Mouse (Mus musculus): ENCODE measurements around the gene Wscd2. TPM values are rescaled to one million over a fixed set of nuclear protein-coding genes. Genes with fewer than 3 reads are reported as not detected.

The Wscd2 gene
- polyA plus RNA-seq, 1 experiment from 2014 or later: 9.1 TPM

DNA sequence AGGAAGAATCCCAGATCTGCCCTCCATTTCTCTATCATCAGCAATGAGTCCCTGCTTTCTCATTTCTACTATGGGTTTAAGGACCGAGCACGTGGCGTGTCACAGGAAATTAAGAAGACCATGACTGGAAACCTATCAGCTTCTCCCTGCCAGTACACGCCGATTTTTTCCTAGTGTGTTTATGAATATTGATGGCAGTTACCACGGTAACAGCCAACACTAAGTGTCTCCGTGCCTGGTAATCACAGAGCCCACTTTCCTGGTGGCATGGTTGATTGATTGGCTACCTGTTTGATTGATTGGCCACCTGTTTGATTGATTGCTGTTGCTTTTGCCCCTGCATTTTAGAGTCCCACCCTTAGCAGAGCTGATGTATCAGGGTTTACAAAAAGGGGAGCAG is 30.2 kb upstream of the Wscd2 start:
- ATAC-seq (ENCODE audit: low FRiP score) (no peak), DNase-seq (ENCODE audit: low spot score, missing footprints) (no peak)
- Histone ChIP-seq H3K36me3 (ENCODE audit: control insufficient read depth, insufficient read depth, low read length) (no peaks in the 10 kb centered on the region), H3K4me2 (no peak overlapping the region), H3K4me1 (ENCODE audit: control insufficient read depth, insufficient read depth, low read length) (peaks cover 11% of the 10 kb centered on the region), H3K9me3 (ENCODE audit: control insufficient read depth, low read length) (no peaks in the 10 kb centered on the region), H3K9ac (ENCODE audit: low read length) (no peak overlapping the region), H3K27me3 (ENCODE audit: control insufficient read depth, insufficient read depth, low read length) (no peaks in the 10 kb centered on the region; the same call in 1 of the 2 replicates), H3K4me3 (ENCODE audit: low read depth, low read length) (no peak overlapping the region), H3K27ac (ENCODE audit: low read depth, low read length) (no peak overlapping the region)
- WGBS: 72% methylated on average over 7 of the region's 7 CpGs

GRCm38 (mm10) chr5:113461582-113461981 is 28.6 kb upstream of the Wscd2 start:
- H3K27ac ChIP-seq (ENCODE audit: low read depth, low read length): no peak overlapping the region
- no peaks in the 10 kb centered on the region; the same call in 1 of the 2 replicates for H3K27me3 ChIP-seq (ENCODE audit: control insufficient read depth, insufficient read depth, low read length)
- H3K4me1 ChIP-seq (ENCODE audit: control insufficient read depth, insufficient read depth, low read length): peaks cover 15% of the 10 kb centered on the region
- no peaks in the 10 kb centered on the region for H3K9me3 ChIP-seq (ENCODE audit: control insufficient read depth, low read length)
- peak overlapping the region; percentile 27; the same call in 1 of the 2 replicates for H3K9ac ChIP-seq (ENCODE audit: low read length)
- H3K36me3 ChIP-seq (ENCODE audit: control insufficient read depth, insufficient read depth, low read length): no peaks in the 10 kb centered on the region
- ATAC-seq (ENCODE audit: low FRiP score): no peak
- peak overlapping the region; percentile 19; the same call in 1 of the 2 replicates for H3K4me3 ChIP-seq (ENCODE audit: low read depth, low read length)
- H3K4me2 ChIP-seq: peak overlapping the region; percentile 51
- DNase-seq (ENCODE audit: low spot score, missing footprints): no peak
- WGBS: 14% methylated on average over 16 of the region's 16 CpGs

GRCm38 (mm10) chr5:113461998-113462625 is 28.0 kb upstream of the Wscd2 start:
- peak overlapping the region; percentile 28; the same call in 1 of the 2 replicates for H3K9ac ChIP-seq (ENCODE audit: low read length)
- no peak for ATAC-seq (ENCODE audit: low FRiP score)
- no peak overlapping the region for H3K27ac ChIP-seq (ENCODE audit: low read depth, low read length)
- 18% methylated on average over 21 of the region's 21 CpGs for WGBS
- peaks cover 20% of the 10 kb centered on the region for H3K4me1 ChIP-seq (ENCODE audit: control insufficient read depth, insufficient read depth, low read length)
- no peaks in the 10 kb centered on the region for H3K9me3 ChIP-seq (ENCODE audit: control insufficient read depth, low read length)
- DNase-seq (ENCODE audit: low spot score, missing footprints): peak; percentile 91
- H3K27me3 ChIP-seq (ENCODE audit: control insufficient read depth, insufficient read depth, low read length): no peaks in the 10 kb centered on the region; the same call in 1 of the 2 replicates
- no peaks in the 10 kb centered on the region for H3K36me3 ChIP-seq (ENCODE audit: control insufficient read depth, insufficient read depth, low read length)
- H3K4me3 ChIP-seq (ENCODE audit: low read depth, low read length): peak overlapping the region; percentile 19; the same call in 1 of the 2 replicates
- H3K4me2 ChIP-seq: peak overlapping the region; percentile 51

- Histone ChIP-seq H3K9ac (ENCODE audit: low read length) (no peak overlapping the region), H3K4me1 (ENCODE audit: control insufficient read depth, insufficient read depth, low read length) (peaks cover 37% of the 10 kb centered on the region), H3K9me3 (ENCODE audit: control insufficient read depth, low read length) (no peaks in the 10 kb centered on the region), H3K27me3 (ENCODE audit: control insufficient read depth, insufficient read depth, low read length) (no peaks in the 10 kb centered on the region; the same call in 1 of the 2 replicates), H3K4me2 (no peak overlapping the region), H3K4me3 (ENCODE audit: low read depth, low read length) (no peak overlapping the region), H3K27ac (ENCODE audit: low read depth, low read length) (no peak overlapping the region), H3K36me3 (ENCODE audit: control insufficient read depth, insufficient read depth, low read length) (no peaks in the 10 kb centered on the region)
- WGBS: 87% methylated on average over 6 of the region's 6 CpGs
- DNase-seq (ENCODE audit: low spot score, missing footprints) (no peak), ATAC-seq (ENCODE audit: low FRiP score) (no peak)
Observed at GRCm38 (mm10) chr5:113464731-113465130, 25.4 kb upstream of the Wscd2 start.

- H3K9me3 ChIP-seq (ENCODE audit: control insufficient read depth, low read length): no peaks in the 10 kb centered on the region
- no peaks in the 10 kb centered on the region for H3K36me3 ChIP-seq (ENCODE audit: control insufficient read depth, insufficient read depth, low read length)
- H3K4me1 ChIP-seq (ENCODE audit: control insufficient read depth, insufficient read depth, low read length): peaks cover 35% of the 10 kb centered on the region
- whole genome bisulfite sequencing: 13% methylated on average over 6 of the region's 6 CpGs
- no peak for ATAC-seq (ENCODE audit: low FRiP score)
- no peak overlapping the region for H3K4me3 ChIP-seq (ENCODE audit: low read depth, low read length)
- no peak for DNase-seq (ENCODE audit: low spot score, missing footprints)
- H3K27me3 ChIP-seq (ENCODE audit: control insufficient read depth, insufficient read depth, low read length): no peaks in the 10 kb centered on the region
- no peak overlapping the region for H3K27ac ChIP-seq (ENCODE audit: low read depth, low read length)
- H3K9ac ChIP-seq (ENCODE audit: low read length): no peak overlapping the region
- no peak overlapping the region for H3K4me2 ChIP-seq
Observed at GRCm38 (mm10) chr5:113466536-113466935, 23.6 kb upstream of the Wscd2 start.

DNA sequence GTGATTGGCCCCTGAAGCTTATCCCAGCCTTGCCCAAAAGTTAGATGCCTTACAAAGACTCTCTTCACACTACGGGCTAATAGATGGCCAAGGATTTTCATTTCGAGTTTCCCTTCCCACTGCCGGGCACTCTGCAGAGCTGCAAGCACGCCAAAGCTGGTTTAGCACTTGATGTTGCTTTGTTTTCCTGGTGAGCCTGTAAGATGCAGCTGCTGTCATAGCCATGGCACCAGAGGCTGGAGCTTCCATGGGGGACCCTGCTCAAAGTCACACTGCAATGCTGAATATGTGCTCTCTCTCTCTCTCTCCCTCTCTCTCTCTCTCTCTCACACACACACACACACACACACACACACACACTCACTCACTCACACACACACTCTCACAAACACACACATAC is 23.1 kb upstream of the Wscd2 start:
- Histone ChIP-seq H3K4me3 (ENCODE audit: low read depth, low read length) (no peak overlapping the region), H3K4me2 (no peak overlapping the region), H3K9ac (ENCODE audit: low read length) (no peak overlapping the region), H3K36me3 (ENCODE audit: control insufficient read depth, insufficient read depth, low read length) (no peaks in the 10 kb centered on the region), H3K27me3 (ENCODE audit: control insufficient read depth, insufficient read depth, low read length) (no peaks in the 10 kb centered on the region), H3K27ac (ENCODE audit: low read depth, low read length) (no peak overlapping the region), H3K9me3 (ENCODE audit: control insufficient read depth, low read length) (no peaks in the 10 kb centered on the region), H3K4me1 (ENCODE audit: control insufficient read depth, insufficient read depth, low read length) (peaks cover 30% of the 10 kb centered on the region)
- DNase-seq (ENCODE audit: low spot score, missing footprints): peak; percentile 89
- 18% methylated on average over 4 of the region's 4 CpGs for WGBS
- no peak for ATAC-seq (ENCODE audit: low FRiP score)

- H3K9me3 ChIP-seq (ENCODE audit: control insufficient read depth, low read length): no peaks in the 10 kb centered on the region
- H3K4me2 ChIP-seq: no peak overlapping the region; the same call in 1 of the 2 replicates
- ATAC-seq (ENCODE audit: low FRiP score): no peak
- 0 out of 2 replicates have a peak overlapping the region, but pooled peaks have one; percentile 27 for H3K9ac ChIP-seq (ENCODE audit: low read length)
- peak; percentile 90 for DNase-seq (ENCODE audit: low spot score, missing footprints)
- no peaks in the 10 kb centered on the region for H3K27me3 ChIP-seq (ENCODE audit: control insufficient read depth, insufficient read depth, low read length)
- peaks cover 26% of the 10 kb centered on the region for H3K4me1 ChIP-seq (ENCODE audit: control insufficient read depth, insufficient read depth, low read length)
- H3K4me3 ChIP-seq (ENCODE audit: low read depth, low read length): no peak overlapping the region
- under 1% methylated on average over 8 of the region's 8 CpGs for WGBS
- no peak overlapping the region for H3K27ac ChIP-seq (ENCODE audit: low read depth, low read length)
- H3K36me3 ChIP-seq (ENCODE audit: control insufficient read depth, insufficient read depth, low read length): no peaks in the 10 kb centered on the region
Observed at GRCm38 (mm10) chr5:113467765-113468164, 22.4 kb upstream of the Wscd2 start.

DNA sequence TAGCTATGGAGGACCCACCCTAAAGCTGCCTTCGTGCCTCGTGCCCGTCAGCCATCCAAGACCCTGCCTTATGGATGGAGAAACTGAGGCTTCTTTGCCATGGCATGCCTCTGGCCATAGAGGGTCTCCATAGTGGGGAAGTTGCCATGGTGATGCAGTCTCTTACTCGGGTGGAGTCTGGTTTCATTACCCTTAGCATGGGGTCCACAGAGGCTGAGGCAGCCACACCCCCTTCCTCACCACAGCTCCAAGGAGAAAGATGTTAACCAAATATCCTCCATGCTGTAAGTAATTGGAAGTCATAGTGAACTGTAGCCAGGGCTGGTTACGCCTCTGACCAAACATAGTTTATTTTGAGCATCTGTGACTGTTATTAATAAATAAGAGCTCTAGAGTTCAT is 21.5 kb upstream of the Wscd2 start:
- H3K27ac ChIP-seq (ENCODE audit: low read depth, low read length): no peak overlapping the region
- peaks cover 26% of the 10 kb centered on the region for H3K4me1 ChIP-seq (ENCODE audit: control insufficient read depth, insufficient read depth, low read length)
- ATAC-seq (ENCODE audit: low FRiP score) (no peak), DNase-seq (ENCODE audit: low spot score, missing footprints) (no peak)
- H3K9me3 ChIP-seq (ENCODE audit: control insufficient read depth, low read length): no peaks in the 10 kb centered on the region
- H3K9ac ChIP-seq (ENCODE audit: low read length): no peak overlapping the region
- H3K27me3 ChIP-seq (ENCODE audit: control insufficient read depth, insufficient read depth, low read length): no peaks in the 10 kb centered on the region
- no peak overlapping the region for H3K4me3 ChIP-seq (ENCODE audit: low read depth, low read length)
- WGBS: 48% methylated on average over 5 of the region's 5 CpGs
- H3K4me2 ChIP-seq: no peak overlapping the region
- H3K36me3 ChIP-seq (ENCODE audit: control insufficient read depth, insufficient read depth, low read length): no peaks in the 10 kb centered on the region

- DNase-seq (ENCODE audit: low spot score, missing footprints) (no peak), ATAC-seq (ENCODE audit: low FRiP score) (no peak)
- Histone ChIP-seq H3K36me3 (ENCODE audit: control insufficient read depth, insufficient read depth, low read length) (no peaks in the 10 kb centered on the region), H3K9me3 (ENCODE audit: control insufficient read depth, low read length) (no peaks in the 10 kb centered on the region), H3K4me3 (ENCODE audit: low read depth, low read length) (no peak overlapping the region), H3K9ac (ENCODE audit: low read length) (no peak overlapping the region), H3K4me2 (no peak overlapping the region), H3K27me3 (ENCODE audit: control insufficient read depth, insufficient read depth, low read length) (no peaks in the 10 kb centered on the region), H3K27ac (ENCODE audit: low read depth, low read length) (no peak overlapping the region), H3K4me1 (ENCODE audit: control insufficient read depth, insufficient read depth, low read length) (peaks cover 26% of the 10 kb centered on the region)
- 87% methylated on average over 5 of the region's 5 CpGs for WGBS
Observed at GRCm38 (mm10) chr5:113469231-113469630, 20.9 kb upstream of the Wscd2 start.

All from midbrain, embryonic 11.5 days (tissue).